Mouse (Mus musculus) adrenal gland, adult (tissue): ENCODE measurements at regions not wholly inside any gene's neighbourhood (a gene's known extent, or its start where the extent isn't known, plus 50 kb on each side); places are given as distances from the start of the nearest gene placed in this dataset.
A peak's percentile ranks its signal among the peaks of the same experiment; 100 is the strongest.

ENCODE experiments used
- DNase-seq, 2 experiments: peaks; one replicate each; pipeline ENCODE4 v3.0.0; 2022 to 2023; ENCODE audit warnings: low spot score in 1 of 2; ENCODE audit not compliant: inconsistent age in 2 of 2

DNA sequence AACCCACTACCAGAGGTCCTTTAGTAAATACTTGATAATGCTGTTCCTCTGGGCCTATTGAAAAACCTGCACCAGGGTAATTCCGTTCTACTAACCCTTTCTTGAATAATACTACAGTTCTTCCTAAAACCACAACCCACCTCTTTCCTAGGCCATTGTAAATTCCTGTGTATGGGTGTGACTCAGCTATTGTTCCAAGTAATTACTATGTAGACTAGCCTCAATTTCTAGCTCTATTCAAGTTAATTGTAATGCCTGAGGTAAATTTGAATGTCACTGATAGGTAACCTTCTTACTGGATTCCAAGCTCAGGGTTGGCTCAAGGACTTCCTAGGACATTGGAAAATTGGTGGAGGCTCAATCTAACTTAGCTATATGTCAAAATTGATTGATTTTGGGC, 185.1 kb upstream of the Slc5a7 start:
- no peak for DNase-seq

DNA sequence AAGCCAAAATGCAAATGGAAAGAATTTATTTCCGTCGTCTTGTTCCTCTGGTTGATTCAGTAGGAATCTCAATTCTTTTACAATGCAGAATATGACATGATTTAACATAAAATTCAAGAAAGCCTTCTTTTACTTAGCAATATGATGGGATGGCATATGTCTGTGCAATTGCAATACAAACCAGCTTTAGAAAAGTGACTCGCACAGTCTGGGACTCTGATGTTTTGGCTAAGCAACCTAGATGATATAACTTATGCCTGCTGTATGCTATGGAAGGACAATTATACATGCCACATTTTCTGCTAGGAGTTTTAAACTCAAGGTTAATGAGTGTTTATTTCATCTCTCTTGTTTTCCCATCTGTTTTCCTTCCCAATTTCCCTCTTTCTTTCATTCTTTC, 141.1 kb upstream of the Slc5a7 start:
- no peak for DNase-seq

DNA sequence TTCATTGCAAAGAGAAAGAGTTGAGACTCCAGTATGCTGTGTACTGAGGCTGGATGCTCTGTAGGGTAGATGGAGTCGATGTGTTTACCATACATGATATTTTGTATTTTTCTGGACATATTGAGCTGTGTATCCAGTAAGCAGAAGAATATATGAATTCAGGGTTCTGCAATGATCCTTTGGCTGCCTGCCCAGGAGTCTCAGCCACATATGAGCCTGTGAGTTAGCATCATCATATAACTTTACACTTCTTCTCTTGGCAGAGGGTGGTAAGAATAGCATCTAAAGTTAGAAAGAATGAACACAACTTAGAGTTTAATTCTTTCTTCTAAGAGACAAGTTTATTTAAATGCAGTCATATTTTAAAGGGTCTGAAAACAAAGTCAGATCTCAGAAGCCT, 139.6 kb upstream of the Slc5a7 start:
- DNase-seq: no peak

DNA sequence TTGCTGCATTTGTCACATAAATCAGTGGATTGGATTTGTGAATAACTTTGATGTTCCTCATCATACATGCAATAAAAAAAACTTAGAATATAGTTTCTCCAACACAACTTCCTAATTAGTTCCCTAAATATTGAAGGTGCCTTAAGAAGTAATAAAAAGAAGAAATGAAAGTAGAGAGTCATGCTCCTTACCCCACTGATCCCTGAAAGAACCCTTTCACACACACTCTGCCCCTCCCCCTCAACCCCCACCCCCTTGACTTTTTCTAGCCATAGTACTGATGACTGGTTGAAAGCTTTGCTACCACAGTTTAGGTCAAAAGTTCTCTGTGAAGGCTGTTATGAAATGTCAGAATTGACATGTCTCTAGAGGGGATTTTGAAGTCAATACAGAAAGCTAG, 131.1 kb upstream of the Slc5a7 start:
- no peak for DNase-seq

DNA sequence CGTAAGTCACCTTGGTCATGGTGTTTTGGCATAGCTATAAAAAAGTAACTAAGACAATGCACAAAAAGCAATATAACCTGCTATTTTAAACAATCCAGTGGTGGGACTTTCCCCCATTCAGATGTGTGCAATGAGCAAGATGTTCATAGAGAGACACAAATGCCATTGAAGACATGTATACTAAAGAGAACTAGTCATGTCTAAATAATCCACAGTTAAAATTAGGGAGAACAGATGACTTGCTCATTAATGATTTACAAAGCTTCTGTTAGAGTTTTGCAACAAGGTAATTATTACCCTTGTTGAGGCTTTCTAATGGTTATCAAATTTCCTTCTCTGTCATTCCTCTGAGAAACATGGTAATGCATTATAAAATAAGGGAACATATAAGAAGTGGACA, 115.4 kb upstream of the Slc5a7 start:
- no peak for DNase-seq

DNA sequence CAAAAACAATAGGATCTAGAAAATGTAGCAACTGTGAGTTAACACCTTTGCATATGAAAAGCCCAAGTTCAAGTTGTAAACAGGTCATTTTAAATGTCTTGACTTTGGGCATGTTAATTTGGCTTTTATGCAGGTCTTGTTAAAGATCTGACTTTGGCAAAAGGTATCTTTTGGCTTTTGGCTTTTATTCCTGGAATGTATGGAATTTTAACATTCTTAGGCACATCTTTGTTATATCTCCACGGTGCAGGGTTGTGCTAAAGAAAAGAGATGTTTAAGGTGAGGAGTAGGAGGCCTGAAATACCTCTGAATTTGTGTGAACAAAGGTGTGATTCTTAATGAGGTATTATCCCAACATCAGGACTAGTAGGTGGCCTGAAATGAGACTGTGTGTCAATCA, 97.6 kb upstream of the Slc5a7 start:
- DNase-seq: no peak

DNA sequence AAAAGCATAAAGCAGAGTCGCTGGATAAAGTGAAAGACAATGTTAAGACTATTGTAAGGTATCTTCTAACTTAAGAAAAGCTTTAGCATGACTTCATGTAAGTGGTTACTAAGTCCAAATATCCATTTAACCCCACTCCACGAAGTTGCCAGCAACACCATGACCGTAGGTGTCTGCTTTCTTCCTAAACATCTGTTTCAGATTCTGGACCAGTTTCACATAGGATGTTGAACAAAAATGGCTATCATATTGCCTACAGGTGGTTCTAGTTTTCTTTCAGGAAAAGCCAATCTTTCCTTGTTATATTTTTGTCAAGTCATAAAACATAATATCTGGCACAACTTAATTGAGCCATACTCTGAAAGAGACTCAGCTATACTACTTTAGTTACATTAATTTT, 78.7 kb upstream of the Slc5a7 start:
- DNase-seq: no peak

DNA sequence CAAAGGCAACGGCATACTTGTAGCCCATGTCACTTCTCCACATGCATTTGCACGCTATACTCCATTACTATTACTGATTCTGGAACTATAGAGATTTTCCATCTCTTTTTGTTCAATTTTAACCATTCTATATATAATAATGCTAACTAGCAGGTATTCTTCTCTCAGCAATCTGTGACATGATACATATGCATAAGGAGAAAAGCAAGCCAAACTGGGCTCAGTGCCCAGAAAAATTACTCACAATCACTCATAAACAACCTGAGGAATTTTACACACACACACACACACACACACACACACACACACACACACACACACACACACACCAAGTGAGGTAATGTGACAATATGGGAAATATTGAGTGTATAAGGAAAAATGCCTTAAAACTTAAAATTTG, 69.8 kb upstream of the Slc5a7 start:
- DNase-seq: peak in 1 of 2 experiments; percentile 21

DNA sequence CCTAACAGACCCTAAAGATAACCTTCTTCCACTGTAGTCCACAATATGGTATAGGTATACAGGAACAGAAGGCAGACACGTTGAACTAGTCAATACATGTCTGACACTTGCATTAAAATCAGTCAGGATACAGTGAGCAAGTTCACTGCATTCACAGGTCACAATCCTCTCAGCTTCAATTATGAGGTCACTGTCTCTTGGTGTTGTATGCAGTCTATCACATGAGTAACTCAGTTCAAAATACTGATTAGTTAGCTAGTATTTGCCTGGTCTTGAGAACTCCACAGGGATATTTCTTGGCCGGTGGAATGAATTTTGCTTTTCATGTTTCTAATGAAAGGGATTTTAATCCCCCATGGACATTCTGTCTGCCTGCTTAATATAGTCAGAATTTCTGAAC, 69.1 kb upstream of the Slc5a7 start:
- DNase-seq: no peak

DNA sequence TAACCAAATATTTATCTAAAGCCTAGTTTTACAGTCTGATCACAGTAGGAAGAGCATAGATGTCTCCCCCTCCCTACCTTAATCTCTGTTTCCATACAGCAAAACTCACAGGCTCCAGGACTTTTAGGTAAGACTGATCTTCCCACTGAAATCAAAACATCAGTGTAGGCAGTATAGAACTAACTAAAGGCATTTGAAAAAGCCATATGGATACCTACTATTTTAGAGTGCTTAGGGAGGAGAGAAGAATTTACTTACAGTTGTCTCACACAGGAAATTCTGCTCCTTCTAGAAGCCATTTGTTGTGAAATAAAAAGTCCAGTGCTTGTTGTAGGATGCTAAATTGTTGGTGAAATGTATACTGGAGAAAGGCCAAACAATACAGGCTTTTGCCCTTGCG, 64.2 kb upstream of the Slc5a7 start:
- no peak for DNase-seq

DNA sequence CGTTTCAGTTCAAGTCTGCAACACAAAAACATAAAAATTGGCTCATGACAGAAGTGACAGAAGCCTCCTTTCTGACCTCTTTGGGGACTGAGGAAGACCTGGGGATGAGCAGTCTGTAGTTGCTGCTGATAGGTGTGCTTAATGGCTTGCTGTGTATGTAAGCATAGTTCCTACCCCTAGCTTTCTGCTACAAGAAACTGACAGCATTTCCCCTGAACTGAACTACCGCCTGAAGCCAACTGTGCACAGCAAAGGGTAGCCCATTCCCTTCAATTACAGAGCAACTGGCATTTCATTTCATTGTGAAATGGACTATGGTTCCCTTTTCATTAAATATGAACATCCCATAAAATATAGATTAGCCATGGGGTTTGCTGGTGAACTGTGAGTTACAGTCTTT, 54.2 kb upstream of the Slc5a7 start:
- no peak for DNase-seq

DNA sequence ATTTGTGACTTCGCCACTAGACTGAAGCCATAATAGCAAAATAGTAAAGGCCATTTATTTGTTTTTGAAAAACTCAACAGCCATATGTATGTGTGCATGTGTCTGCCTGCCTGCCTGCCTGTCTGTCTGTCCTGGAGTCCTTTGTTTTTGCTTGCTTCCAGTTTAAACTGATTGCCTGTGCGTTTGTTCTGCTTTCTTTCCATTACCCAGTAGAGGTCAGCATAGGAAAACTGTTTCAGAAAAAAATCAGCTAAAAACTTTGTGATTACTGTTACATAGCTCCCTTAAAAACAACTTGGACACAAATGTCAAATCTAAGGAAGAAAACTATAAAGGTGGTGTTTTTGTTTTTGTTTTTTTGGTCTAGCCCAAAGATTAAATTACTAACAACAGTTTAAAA, 52.0 kb upstream of the Slc5a7 start:
- DNase-seq: no peak
